Mouse (Mus musculus) small intestine, adult 2 months (tissue): Measurements from ENCODE around the gene AY761185. TPM values are rescaled to one million over a fixed set of nuclear protein-coding genes. Genes with fewer than 3 reads are reported as not detected.
"Not testable (repeated sequence)": the region's sequence is repeated elsewhere in the genome, so short reads cannot be mapped to it uniquely, and the experiment has no call there.

Source experiments
- H3K27ac ChIP-seq: fragments of 200-500 bp; 2 replicates; pipeline ENCODE4 v1.5.1; 2012; ENCODE audit warnings: low read depth, low read length, control low read depth, inconsistent platforms; ENCODE audit not compliant: insufficient read depth
- H3K27me3 ChIP-seq: fragments of 200-500 bp; 2 replicates; pipeline ENCODE4 v1.6.1; 2012; ENCODE audit warnings: mild to moderate bottlenecking, moderate library complexity, low read length, inconsistent platforms; ENCODE audit not compliant: control insufficient read depth, insufficient read depth
- H3K36me3 ChIP-seq: fragments of 200-500 bp; 2 replicates; pipeline ENCODE4 v1.6.1; 2012; ENCODE audit warnings: mild to moderate bottlenecking, low read length, control low read depth, inconsistent platforms; ENCODE audit not compliant: control insufficient read depth, insufficient read depth
- H3K4me1 ChIP-seq: fragments of 200-500 bp; 2 replicates; pipeline ENCODE4 v1.6.1; 2012; ENCODE audit warnings: low read length, inconsistent platforms, mixed read lengths; ENCODE audit not compliant: control insufficient read depth, insufficient read depth, insufficient read length
- H3K4me3 ChIP-seq: fragments of 200-500 bp; 2 replicates; pipeline ENCODE4 v1.5.1; 2012; ENCODE audit warnings: low read depth, mild to moderate bottlenecking, control low read depth, inconsistent platforms, low read length, moderate library complexity
- CTCF ChIP-seq: fragments of 200-500 bp; IDR thresholded peaks from 2 replicates; pipeline ENCODE4 v1.5.1; 2012; ENCODE audit warnings: low read depth, mild to moderate bottlenecking, control low read depth, inconsistent platforms, low read length, moderate library complexity, mixed read lengths; ENCODE audit not compliant: insufficient replicate concordance, insufficient read length; ENCODE audit errors: extremely low read depth
- POLR2A ChIP-seq: fragments of 200-500 bp; IDR thresholded peaks from 2 replicates; pipeline ENCODE4 v1.6.1; 2012; ENCODE audit warnings: low read depth, mild to moderate bottlenecking, control low read depth, inconsistent platforms, low read length, moderate library complexity
- WGBS: fragments of 180-500 bp; shearing (Covaris S2); methylation state at CpG from one replicate; pipeline ENCODE4 v1.1.7; 2018; 5-methylcytosine and 5-hydroxymethylcytosine counted together
- polyA plus RNA-seq: library from polyadenylated mRNA; depleted of rRNA; stranded (reverse); fragments of >200 nt; gene quantifications from 2 replicates; pipeline ENCODE4 v1.2.3, GENCODE M21; 2012; rRNA removed

Gene AY761185
- polyA plus RNA-seq: not detected in 2 replicates

- H3K4me3 ChIP-seq: no peak within 1 kb of the TSS
- no peaks in the 10 kb centered on the region for H3K27me3 ChIP-seq
- TF ChIP-seq CTCF (no peak), POLR2A (no peak)
- no peaks in the 10 kb centered on the region for H3K4me1 ChIP-seq
- H3K36me3 ChIP-seq: no peaks in the 10 kb centered on the region
- H3K27ac ChIP-seq: no peak within 1 kb of the TSS
- 73% methylated on average over 3 of the region's 3 CpGs for WGBS
Observed at GRCm38 (mm10) chr8:20944610-20945009, at the start of gene AY761185. TSS of gene AY761185 (minus strand) at chr8:20944710.

DNA sequence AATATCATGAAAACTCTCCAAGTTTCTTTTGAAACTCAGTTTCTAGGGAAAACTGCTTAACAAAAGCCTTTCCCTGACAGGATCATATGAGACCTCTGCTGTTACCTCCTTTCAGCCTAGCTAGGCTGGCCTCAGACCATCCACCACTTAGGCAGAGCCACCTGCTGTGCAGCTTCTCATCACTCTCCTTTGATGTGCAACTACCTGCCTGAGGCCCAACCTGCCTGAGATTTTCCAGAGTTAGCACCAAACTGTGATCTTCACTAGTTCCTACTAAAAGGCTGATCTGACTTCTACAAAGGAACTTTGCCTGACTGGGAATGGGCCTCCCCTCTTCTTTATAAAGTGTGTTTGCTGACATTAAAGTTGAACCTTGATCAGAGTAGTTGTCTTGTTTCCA, 49.5 kb upstream of the AY761185 start:
- not testable (repeated sequence) for H3K27me3 ChIP-seq, H3K4me1 ChIP-seq, H3K4me3 ChIP-seq, H3K36me3 ChIP-seq, H3K27ac ChIP-seq

DNA sequence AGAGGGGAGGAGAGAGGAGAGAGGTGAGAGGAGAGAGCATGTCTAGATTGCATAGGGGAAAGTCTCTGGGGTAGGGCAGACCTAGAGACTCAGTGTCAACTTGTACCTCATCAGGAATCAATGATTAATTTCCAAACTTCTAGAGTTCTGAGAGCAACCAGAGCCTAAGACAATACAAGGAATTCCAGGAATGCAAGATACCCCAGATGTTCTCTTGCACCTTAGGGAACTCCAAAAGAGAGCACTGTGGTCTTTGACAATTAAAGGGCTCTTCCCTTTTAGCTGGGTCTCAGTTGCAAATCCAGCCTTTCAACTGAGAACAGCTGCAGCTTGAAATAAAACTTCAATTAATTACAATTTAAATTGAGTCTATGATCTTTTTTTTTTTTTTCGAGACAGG, 35.3 kb upstream of the AY761185 start:
- Histone ChIP-seq H3K36me3 (no peaks in the 10 kb centered on the region), H3K4me3 (no peak overlapping the region), H3K27me3 (no peaks in the 10 kb centered on the region), H3K4me1 (no peaks in the 10 kb centered on the region), H3K27ac (no peak overlapping the region)
- TF ChIP-seq CTCF: no peak
- TF ChIP-seq POLR2A: no peak
- 47% methylated on average over 1 of the region's 1 CpGs for WGBS

GRCm38 (mm10) chr8:20964531-20964930, 20.0 kb upstream of the AY761185 start:
- H3K4me1 ChIP-seq: no peaks in the 10 kb centered on the region
- WGBS: 73% methylated on average over 2 of the region's 2 CpGs
- no peaks in the 10 kb centered on the region for H3K36me3 ChIP-seq
- H3K27ac ChIP-seq: no peak overlapping the region
- no peak overlapping the region for H3K4me3 ChIP-seq
- no peaks in the 10 kb centered on the region for H3K27me3 ChIP-seq
- no peak for TF ChIP-seq POLR2A
- TF ChIP-seq CTCF: no peak

DNA sequence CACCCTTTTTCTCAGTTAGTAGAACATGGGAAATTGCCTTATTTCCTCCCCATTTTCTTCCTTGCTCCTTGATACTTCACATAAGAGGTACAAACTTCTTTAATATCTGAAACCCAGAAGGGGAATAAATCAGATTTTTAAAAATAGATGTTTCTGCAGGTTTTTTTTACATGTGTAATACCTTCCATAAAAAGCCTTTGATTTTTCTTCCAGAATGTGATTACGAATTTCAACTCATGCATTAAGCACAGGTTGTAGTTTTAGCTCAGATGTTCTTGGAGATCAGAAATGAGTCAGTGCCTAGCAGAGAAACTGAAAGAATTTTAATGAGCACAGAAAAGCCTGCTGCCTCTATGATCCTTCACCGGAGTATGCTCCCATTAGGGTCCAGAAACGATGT, 22.5 kb downstream of the AY761185 start, which contains the start of gene Gm6040:
Gene Gm6040, minus strand, starts transcription at position 101 of the 400 bp plus-strand sequence.
- 74% methylated on average over 3 of the region's 3 CpGs for WGBS
- no peak within 1 kb of the TSS for H3K4me3 ChIP-seq
- H3K4me1 ChIP-seq: no peaks in the 10 kb centered on the region
- H3K36me3 ChIP-seq: no peaks in the 10 kb centered on the region
- no peak within 1 kb of the TSS for H3K27ac ChIP-seq
- no peaks in the 10 kb centered on the region for H3K27me3 ChIP-seq
- no peak for TF ChIP-seq CTCF
- TF ChIP-seq POLR2A: no peak

DNA sequence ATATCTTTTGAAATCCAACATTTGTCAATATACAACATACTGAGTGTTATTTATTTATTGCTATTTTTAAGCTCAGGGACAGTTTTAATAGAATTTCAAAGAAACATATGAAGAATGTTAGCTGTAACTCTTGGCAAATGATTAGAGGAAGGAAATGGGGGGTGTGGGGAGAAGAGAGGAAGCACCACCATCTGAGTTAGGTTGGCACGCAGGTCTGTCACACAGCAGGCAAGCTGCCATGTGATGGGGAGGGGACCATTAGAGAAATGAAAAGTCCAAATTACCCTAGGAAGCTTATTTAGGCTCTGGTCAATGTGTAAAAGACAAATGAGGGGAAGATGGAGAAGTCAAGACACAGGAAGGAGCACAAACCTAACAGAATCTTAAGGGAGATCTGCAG, 32.2 kb downstream of the AY761185 start:
- Histone ChIP-seq H3K36me3 (no peaks in the 10 kb centered on the region), H3K27ac (no peak overlapping the region), H3K4me3 (no peak overlapping the region), H3K4me1 (no peaks in the 10 kb centered on the region), H3K27me3 (no peaks in the 10 kb centered on the region)
- 83% methylated on average over 1 of the region's 1 CpGs for WGBS
- TF ChIP-seq POLR2A (no peak), CTCF (no peak)

- H3K4me3 ChIP-seq: no peak overlapping the region
- H3K27ac ChIP-seq: no peak overlapping the region
- H3K4me1 ChIP-seq: no peaks in the 10 kb centered on the region
- H3K36me3 ChIP-seq: no peaks in the 10 kb centered on the region
- no peaks in the 10 kb centered on the region for H3K27me3 ChIP-seq
- no peak for TF ChIP-seq POLR2A
- no peak for TF ChIP-seq CTCF
- 52% methylated on average over 2 of the region's 2 CpGs for WGBS
Observed at GRCm38 (mm10) chr8:20908256-20908655, 36.3 kb downstream of the AY761185 start.

- Histone ChIP-seq H3K27ac (no peak overlapping the region), H3K4me1 (no peaks in the 10 kb centered on the region), H3K36me3 (no peaks in the 10 kb centered on the region), H3K27me3 (no peaks in the 10 kb centered on the region), H3K4me3 (no peak overlapping the region)
- no peak for TF ChIP-seq CTCF
- no peak for TF ChIP-seq POLR2A
- 90% methylated on average over 2 of the region's 2 CpGs for WGBS
Observed at GRCm38 (mm10) chr8:20907119-20907518, 37.4 kb downstream of the AY761185 start.
